Mouse (Mus musculus) kidney, adult 2 months (tissue): ENCODE data around the gene Nfib.

Source experiments
- CTCF ChIP-seq: fragments of 200-500 bp; conservative IDR thresholded peaks from 2 replicates; pipeline ENCODE4 v1.5.1; 2011; ENCODE audit warnings: low read depth, mild to moderate bottlenecking, control low read depth, low read length, moderate library complexity, mixed read lengths; ENCODE audit not compliant: insufficient read depth, insufficient read length
- POLR2A ChIP-seq: fragments of 200-500 bp; IDR thresholded peaks from one replicate; pipeline ENCODE4 v1.6.1; 2011; ENCODE audit warnings: low read depth, low read length, control low read depth

DNA sequence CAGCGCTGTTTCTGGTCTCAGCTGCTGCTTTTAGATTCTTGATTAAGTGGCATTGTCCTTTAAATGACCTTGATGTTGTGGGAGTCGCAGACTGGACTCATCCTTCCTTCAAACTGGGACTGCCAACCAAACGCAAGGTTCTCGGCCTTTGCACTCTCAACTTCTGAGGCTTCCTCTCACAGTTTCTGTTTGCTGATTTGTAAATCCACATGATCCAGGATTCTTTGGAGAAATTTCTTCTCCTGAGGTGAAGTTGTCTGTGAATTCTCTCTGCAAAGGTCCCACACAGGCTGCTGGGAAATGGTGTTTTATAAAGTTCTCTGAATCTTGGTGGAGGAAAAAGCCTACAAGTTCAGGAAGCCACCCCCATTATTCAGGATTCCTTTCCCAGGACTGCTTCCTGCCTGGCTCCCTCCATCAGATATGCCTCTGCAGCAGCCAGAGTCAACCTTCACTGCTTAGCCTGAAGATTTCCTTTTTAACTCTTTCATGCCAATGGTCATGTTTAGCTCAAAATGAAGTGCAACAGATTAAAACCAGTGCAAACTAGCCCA lies 439.4 kb downstream of the Nfib start:
- TF ChIP-seq CTCF (no peak), POLR2A (no peak)
